11 mouse cellular contexts compared by ENCODE assay signal in genomic region chr12:83927747-83928146, GRCm38 (mm10). TPM values are rescaled to one million over a fixed set of nuclear protein-coding genes. Genes with fewer than 3 reads are reported as not detected.
A peak's percentile ranks its signal among the peaks of the same experiment; 100 is the strongest.
DNase-seq lines count a peak whose midpoint lies in the region; ATAC-seq and TF ChIP-seq lines count a peak whose summit lies in the region.
"Had no signal": no experiment of that assay in that cellular context is flagged by ENCODE, and none has a peak within 500 bp of the region (broad histone marks: within the 10 kb centered on the region; RNA-seq: fewer than 3 reads in every experiment).

No protein-coding gene starts in this region.

- TF ChIP-seq CTCF in left cerebral cortex, adult 2 months (IDR thresholded peaks at IDR 0.05): no peak
- TF ChIP-seq CTCF in heart, adult 2 months (IDR thresholded peaks at IDR 0.05): no peak

- H3K79me2 ChIP-seq in heart, adult 2 months (replicated peaks; ENCODE audit: control insufficient read depth, insufficient read depth, low read length): no peaks in the 10 kb centered on the region

- peaks cover 11% of the 10 kb centered on the region for H3K4me1 ChIP-seq in heart, adult 2 months (ENCODE audit: control insufficient read depth, insufficient read depth, low read length)

- no peak overlapping the region for H3K9ac ChIP-seq in heart, adult 2 months (ENCODE audit: low read depth, low read length)

- no peaks in the 10 kb centered on the region for H3K27me3 ChIP-seq in heart, adult 2 months (ENCODE audit: control insufficient read depth, insufficient read depth, low read length)

- peak; percentile 49; the same call in 1 of the 2 replicates for ATAC-seq in neutrophil, adult 5-6 weeks (ENCODE audit: extremely low read depth, insufficient number of reproducible peaks, low FRiP score, poor library complexity, severe bottlenecking)
- ATAC-seq: activated CD4-positive, CD25-positive, alpha-beta regulatory T cell, adult 4 months; forebrain, embryonic 14.5 days had no signal

- H3K4me3 ChIP-seq in left cerebral cortex, adult 2 months: no peak overlapping the region
- H3K4me3 ChIP-seq in heart, adult 2 months: no peak overlapping the region

- DNase-seq in left cerebral cortex, adult 2 months (ENCODE audit: extremely low spot score in 1 of 2, low spot score in 2 of 2): no peak
- DNase-seq in left cerebral cortex, postnatal 4 days: no peak
- peak in 1 of 2 experiments; percentile 48 for DNase-seq in heart, adult 2 months
- DNase-seq in heart, postnatal 36 days: peak; percentile 26 to 29
- no peak for DNase-seq in thymus, postnatal 4 days
- DNase-seq in cerebellum, postnatal 25 days: no peak

- peak overlapping the region; percentile 56 for H3K27ac ChIP-seq in left cerebral cortex, adult 2 months
- peak overlapping the region; percentile 69 for H3K27ac ChIP-seq in heart, adult 2 months

- TF ChIP-seq POLR2A in heart, adult 2 months (IDR thresholded peaks at IDR 0.05; ENCODE audit: insufficient read depth, low read depth, low read length): no peak

- intact Hi-C loops in left cerebral cortex, adult 2 months (cut with DNase I): no loop called here
- intact Hi-C loops in left cerebral cortex, postnatal 4 days (cut with DNase I): no loop called here
- intact Hi-C loops in heart, adult 2 months (cut with DNase I): loop anchor here (2.0 kb wide), 1 partner anchor 19 kb away; no protein-coding TSS in a partner anchor
- intact Hi-C loops in heart, postnatal 36 days (cut with DNase I): no loop called here

- no peak for TF ChIP-seq EP300 in heart, adult 2 months (IDR thresholded peaks at IDR 0.05; ENCODE audit: insufficient read depth, low read depth, low read length)

- 46% methylated on average over 4 of the region's 4 CpGs for WGBS in heart, adult 2 months

- H3K36me3 ChIP-seq in heart, adult 2 months (ENCODE audit: control insufficient read depth, insufficient read depth, low read length): peaks cover 2% of the 10 kb centered on the region

RNA-seq across cellular contexts. Expression of gene Numb, which starts 6.0 kb away (rescaled TPM):
- total RNA-seq in left cerebral cortex, adult 2 months (2021): 10 to 100 TPM; 70.0 to 81.1 TPM
- total RNA-seq in left cerebral cortex, postnatal 4 days (2021): 10 to 100 TPM; 16.5 to 17.8 TPM
- total RNA-seq in heart, adult 2 months (2021): 10 to 100 TPM; 31.6 to 32.3 TPM
- polyA plus RNA-seq in heart, adult 2 months (2012; rRNA removed): 31.1 and 38.1 TPM in 2 replicates
- 10 to 100 TPM; 31.4 to 36.3 TPM for total RNA-seq in heart, postnatal 36 days (2021)
- total RNA-seq in neutrophil, adult 5-6 weeks (2017): 67.8 and 86.4 TPM in 2 replicates

RNA-seq across cellular contexts. Expression of gene Riox1, which starts 22.7 kb away (rescaled TPM):
- total RNA-seq in left cerebral cortex, adult 2 months (2021): 10 to 100 TPM; 18.5 to 18.8 TPM
- total RNA-seq in left cerebral cortex, postnatal 4 days (2021): 10 to 100 TPM; 16.2 to 17.1 TPM
- total RNA-seq in heart, adult 2 months (2021): 1 to 10 TPM; 4.4 to 4.7 TPM
- polyA plus RNA-seq in heart, adult 2 months (2012; rRNA removed): 2.8 and 3.4 TPM in 2 replicates
- 1 to 10 TPM; 5.0 to 5.3 TPM for total RNA-seq in heart, postnatal 36 days (2021)
- total RNA-seq in neutrophil, adult 5-6 weeks (2017): 9.5 and 11.4 TPM in 2 replicates

RNA-seq across cellular contexts. Expression of gene Heatr4, which starts 56.9 kb away (rescaled TPM):
- not detected for total RNA-seq in left cerebral cortex, adult 2 months (2021)
- total RNA-seq in left cerebral cortex, postnatal 4 days (2021): under 1 TPM in 1 of 2 experiments, not detected in 1; 0.14 TPM
- total RNA-seq in heart, adult 2 months (2021): not detected
- polyA plus RNA-seq in heart, adult 2 months (2012; rRNA removed): not detected in 2 replicates
- total RNA-seq in heart, postnatal 36 days (2021): not detected
- not detected in 2 replicates for total RNA-seq in neutrophil, adult 5-6 weeks (2017)
- total RNA-seq: left cerebral cortex, postnatal 36 days had no signal
- polyA plus RNA-seq: activated CD4-positive, CD25-positive, alpha-beta regulatory T cell, adult 4 months; embryonic facial prominence, embryonic 11.5 days; forebrain, embryonic 14.5 days had no signal

RNA-seq across cellular contexts. Expression of gene Acot2, which starts 59.9 kb away (rescaled TPM):
- 10 to 100 TPM in 1 of 2 experiments, 1 to 10 TPM in 1; 9.5 to 10.4 TPM for total RNA-seq in left cerebral cortex, adult 2 months (2021)
- 1 to 10 TPM; 6.6 to 6.9 TPM for total RNA-seq in left cerebral cortex, postnatal 4 days (2021)
- total RNA-seq in heart, adult 2 months (2021): 100 to 1,000 TPM; 112 to 114 TPM
- 44.4 and 52.6 TPM in 2 replicates for polyA plus RNA-seq in heart, adult 2 months (2012; rRNA removed)
- 100 to 1,000 TPM; 139 to 166 TPM for total RNA-seq in heart, postnatal 36 days (2021)
- total RNA-seq in neutrophil, adult 5-6 weeks (2017): 24.1 and 25.2 TPM in 2 replicates

Comparison
In these comparisons a context has a peak if more than half of its experiments do, and no peak if none do; other contexts are left out.
1. DNase-seq: peak in heart, postnatal 36 days (2 of 2); none in left cerebral cortex, adult 2 months (0 of 2), left cerebral cortex, postnatal 4 days (single experiment), thymus, postnatal 4 days (single experiment) and cerebellum, postnatal 25 days (0 of 2).